Mouse (Mus musculus): Measurements from ENCODE around the gene Sipa1.
"Not testable (repeated sequence)": the region's sequence is repeated elsewhere in the genome, so short reads cannot be mapped to it uniquely, and the experiment has no call there.

Gene Sipa1

DNA sequence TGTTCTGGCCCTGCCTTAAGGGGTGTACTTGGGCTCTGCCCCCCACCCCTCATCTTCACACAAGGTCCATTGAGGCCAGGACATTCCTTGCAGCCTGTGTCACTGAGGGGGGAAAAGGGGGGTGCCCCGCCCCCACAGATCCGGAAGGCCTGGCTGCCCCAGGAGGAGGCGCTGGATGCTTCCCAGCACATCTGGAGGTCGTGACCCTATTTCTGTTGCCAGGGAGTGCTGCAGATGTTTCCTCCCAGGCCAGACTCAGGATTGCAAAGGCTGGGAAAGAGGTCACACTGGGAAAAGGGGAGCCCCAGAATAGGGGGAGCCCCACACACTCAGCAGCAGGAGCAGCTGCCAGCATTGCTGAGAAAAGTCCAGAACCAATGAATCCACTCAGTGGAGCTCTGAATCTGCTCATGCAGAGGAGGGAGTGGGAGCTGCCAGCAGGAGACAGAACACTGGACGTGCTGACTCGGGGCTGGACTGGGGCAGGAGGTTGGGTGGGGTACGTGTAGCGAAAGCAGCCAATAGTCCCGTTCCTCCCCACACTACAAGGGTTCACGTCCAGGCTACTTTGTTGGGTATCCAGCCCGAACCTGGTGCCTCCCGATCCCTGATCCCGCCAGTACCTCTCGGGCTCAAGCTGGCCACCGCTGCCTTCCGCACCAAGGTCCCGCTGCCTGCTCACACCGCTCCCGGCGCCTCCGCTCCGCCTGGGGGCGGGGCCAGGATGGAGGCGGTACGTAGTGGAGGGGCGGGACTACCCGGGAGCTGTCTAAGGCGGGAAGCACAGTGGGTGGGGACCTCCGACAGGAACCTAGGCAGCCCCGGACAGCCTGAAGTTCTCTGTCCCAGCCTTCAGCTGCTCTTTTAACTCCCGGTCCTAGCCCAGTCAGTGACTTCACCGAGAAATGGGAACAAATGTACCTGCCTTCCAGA, at the start of gene Sipa1:
Sipa1 (minus strand) TSS at position 727 of the 933 bp plus-strand sequence.
- peak; percentile 97 to 98 for DNase-seq

- no peak for DNase-seq
Measured at GRCm38 (mm10) chr19:5713255-5713654, 49.7 kb upstream of the Sipa1 start.

- DNase-seq: no peak
Measured at GRCm38 (mm10) chr19:5711907-5712460, 48.5 kb upstream of the Sipa1 start.

- DNase-seq: peak in 1 of 2 experiments; percentile 70
Measured at GRCm38 (mm10) chr19:5711218-5711617, 47.7 kb upstream of the Sipa1 start.

- DNase-seq: no peak
Measured at GRCm38 (mm10) chr19:5710581-5710980, 47.1 kb upstream of the Sipa1 start.

DNA sequence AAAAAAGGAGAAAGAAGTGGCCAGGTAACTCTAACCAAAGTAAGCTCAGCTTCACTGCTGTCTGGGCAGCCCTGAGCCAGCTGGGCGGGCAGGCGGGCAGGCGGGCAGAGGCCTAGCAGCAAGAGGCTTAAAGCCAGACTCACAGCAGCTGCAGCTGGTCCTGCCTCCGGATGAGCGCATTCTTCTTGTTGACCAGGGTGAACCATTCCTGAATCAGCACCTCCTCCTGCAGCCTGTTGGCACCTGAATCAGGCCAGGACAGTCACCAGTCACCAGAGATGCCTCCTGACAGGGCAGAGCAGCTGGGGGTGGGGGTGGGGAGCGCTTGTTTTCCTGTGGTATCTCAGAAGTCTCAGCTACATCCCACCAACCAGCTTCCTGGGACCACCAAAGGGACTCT, 46.6 kb upstream of the Sipa1 start:
- no peak for DNase-seq

DNA sequence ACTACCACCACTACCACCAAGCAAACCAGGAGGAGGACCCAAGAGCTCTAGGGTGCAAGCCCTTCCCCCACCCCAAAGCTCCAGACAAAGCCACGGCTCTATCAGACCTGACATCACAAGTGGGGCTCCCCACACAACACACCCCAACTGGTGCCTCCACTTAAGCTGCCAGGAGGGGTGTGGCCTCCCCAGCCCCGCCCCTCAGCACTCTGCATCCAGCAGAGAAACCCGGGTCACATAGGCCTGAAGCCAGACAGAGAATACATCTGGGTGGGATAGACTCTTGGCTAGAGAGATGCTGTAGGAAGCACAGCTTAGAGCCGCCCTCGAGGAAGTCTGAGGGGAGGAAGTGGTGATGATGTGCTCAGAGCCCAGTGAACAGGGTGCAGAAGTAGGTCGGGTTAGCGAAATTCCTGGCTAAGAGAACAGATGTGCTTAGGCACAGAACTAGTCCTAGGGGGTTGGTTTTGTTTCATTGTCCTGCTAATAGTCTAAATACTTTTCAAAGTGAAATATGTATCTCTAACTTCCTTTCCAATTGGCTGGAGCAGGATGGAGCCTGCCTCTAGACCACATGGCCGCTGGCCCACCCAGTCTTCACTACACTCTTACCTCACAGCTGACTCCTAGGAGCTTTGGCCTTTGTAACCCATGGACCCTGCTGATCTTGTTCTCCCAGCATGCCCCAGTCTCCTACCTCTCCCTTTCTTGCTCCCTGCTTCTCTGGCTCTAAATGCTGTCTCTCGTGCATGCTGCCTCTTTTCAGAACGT, 41.5 kb upstream of the Sipa1 start:
- DNase-seq: no peak

GRCm38 (mm10) chr19:5704163-5704800, 40.8 kb upstream of the Sipa1 start, which contains the start of gene Kcnk7:
Kcnk7 (plus strand) TSS chr19:5704367.
- DNase-seq: no peak

DNA sequence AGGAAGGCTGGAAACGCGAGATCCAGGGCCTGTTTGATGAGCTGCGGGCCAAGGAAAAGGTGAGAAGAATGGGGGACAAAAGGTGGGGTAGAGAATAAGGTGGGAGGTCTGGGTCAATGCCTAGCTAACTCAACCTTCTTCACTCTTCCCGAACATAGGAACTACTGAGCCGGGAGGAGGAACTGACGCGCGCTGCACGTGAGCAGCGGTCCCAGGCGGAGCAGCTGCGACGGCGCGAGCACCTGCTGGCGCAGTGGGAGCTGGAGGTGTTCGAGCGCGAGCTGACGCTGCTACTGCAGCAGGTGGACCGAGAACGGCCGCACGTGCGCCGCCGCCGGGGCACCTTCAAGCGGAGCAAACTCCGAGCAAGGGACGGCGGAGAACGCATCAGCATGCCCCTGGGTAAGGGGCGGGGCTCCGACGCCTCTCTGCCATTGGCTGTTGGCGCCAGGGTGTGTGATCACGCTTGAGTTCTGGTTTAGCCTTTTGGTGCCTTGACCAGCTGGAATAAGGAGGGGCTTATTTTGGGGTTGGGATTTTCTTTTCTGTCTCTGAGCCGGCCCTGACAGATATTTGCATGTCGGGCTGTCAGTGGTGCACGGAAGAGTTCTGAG, 32.4 kb upstream of the Sipa1 start:
- no peak for DNase-seq

DNA sequence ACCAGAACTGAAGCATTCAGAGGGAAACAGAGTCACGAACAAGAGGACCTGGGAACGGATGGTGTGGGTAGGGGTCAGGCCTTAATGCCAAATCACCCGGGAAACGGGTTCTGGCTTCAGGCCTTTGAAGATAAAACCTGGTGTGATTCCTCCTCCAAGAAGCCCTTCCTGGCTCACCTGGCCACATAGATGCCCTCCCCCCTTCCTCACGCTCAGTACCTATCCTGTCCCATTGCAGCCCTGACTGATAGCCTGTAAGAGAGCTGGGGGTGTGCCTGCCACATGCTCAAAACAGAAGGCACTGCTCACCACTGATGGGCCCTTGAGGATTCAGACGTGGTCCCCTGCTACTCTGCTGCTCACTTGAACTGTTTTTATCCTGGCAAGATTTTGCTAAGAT, 30.3 kb upstream of the Sipa1 start:
- no peak for DNase-seq

GRCm38 (mm10) chr19:5692913-5693396, 29.4 kb upstream of the Sipa1 start:
- DNase-seq: no peak

- DNase-seq: no peak
Measured at GRCm38 (mm10) chr19:5692086-5692912, 28.8 kb upstream of the Sipa1 start.

GRCm38 (mm10) chr19:5691601-5692000, 28.1 kb upstream of the Sipa1 start:
- DNase-seq: no peak

DNA sequence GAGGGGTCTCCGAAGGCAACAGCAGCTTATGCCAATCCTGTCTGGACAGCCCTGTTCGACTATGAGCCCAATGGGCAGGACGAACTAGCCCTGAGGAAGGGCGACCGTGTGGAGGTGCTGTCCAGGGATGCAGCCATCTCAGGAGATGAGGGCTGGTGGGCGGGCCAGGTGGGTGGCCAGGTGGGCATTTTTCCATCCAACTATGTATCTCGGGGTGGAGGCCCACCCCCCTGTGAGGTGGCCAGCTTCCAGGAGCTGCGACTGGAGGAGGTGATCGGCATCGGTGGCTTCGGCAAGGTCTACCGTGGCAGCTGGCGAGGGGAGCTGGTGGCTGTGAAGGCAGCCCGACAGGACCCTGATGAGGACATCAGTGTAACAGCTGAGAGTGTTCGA, 26.8 kb upstream of the Sipa1 start:
- no peak for DNase-seq

GRCm38 (mm10) chr19:5689565-5690342, 26.2 kb upstream of the Sipa1 start:
- peak; percentile 82 to 86 for DNase-seq

- DNase-seq: no peak
Measured at GRCm38 (mm10) chr19:5689088-5689428, 25.6 kb upstream of the Sipa1 start.

DNA sequence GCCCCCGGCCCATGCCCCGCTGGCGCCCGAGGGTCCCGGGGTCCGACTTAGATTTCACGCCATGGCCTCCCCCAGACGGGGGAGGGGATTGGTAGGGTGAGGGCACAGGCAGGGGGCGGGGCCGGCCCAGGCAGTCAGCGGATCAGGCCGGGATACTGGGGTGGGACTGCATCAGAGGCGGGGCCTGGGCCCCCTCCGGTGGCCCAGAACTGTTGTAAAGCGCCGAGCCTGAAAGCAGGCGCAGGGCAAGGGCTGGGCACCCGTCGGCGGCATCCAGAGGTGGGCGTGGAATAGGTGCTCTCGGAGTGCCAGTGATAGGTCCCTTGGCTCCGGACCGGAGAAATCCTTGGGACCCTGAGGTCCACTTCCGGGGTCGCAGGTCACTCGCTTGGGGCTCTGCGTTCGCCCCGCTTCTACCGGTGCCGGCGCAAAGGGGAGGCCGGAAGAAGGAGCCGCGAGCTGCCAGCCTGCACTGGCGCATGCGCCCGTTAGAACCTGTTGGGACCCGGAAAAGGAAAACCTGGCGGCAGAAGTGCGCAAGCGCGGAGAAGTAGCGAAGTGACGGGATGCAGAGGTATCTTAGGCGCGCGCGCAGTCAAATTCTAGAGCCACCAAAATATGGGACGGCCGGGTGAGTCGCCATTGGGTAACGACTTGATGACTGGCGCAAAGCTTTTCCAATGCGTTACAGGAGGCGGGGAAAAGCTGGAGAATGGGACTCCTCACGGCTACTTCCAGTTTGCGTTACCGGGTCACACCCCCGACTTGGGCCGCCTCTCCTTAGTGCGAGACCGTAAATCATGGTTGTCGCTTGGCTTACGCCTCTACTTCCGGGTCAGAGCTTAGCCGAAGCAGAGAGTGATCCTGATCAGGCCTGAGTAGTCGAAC, 24.9 kb upstream of the Sipa1 start, which contains the start of the genes Map3k11 and Pcnx3:
Map3k11 (plus strand) TSS at position 543 of the 888 bp plus-strand sequence.
Pcnx3 (minus strand) TSS at position 709 of the 888 bp plus-strand sequence.
- DNase-seq: peak; percentile 89 to 94

- DNase-seq: no peak
Measured at GRCm38 (mm10) chr19:5687738-5688137, 24.2 kb upstream of the Sipa1 start.

DNA sequence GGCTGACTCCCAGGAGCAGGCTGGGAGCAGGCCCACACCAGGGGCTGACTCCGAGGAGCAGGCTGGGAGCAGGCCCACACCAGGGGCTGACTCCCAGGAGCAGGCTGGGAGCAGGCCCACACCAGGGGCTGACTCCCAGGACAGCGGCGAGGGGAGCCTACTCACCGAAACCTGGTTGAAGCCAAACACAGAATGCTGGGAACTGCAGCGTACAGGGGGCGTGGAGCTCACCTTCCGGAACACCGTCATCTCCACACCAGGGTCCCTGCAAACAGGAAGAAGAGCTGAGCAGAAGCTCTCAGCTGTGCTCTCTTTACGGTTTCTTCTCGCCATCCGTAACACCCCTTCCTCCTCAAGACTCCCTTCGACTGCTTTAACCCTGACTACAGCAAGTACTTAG, 23.4 kb upstream of the Sipa1 start:
- DNase-seq: not testable (repeated sequence)
